Mouse (Mus musculus) spleen, adult 2 months (tissue): Measurements from ENCODE around the gene Paqr4.
A peak's percentile ranks its signal among the peaks of the same experiment; 100 is the strongest.

Experiments used
- CTCF ChIP-seq: fragments of 200-500 bp; IDR thresholded peaks from 2 replicates; pipeline ENCODE4 v1.5.1; 2011; ENCODE audit warnings: mild to moderate bottlenecking, inconsistent platforms; ENCODE audit not compliant: insufficient read depth, insufficient read length, insufficient replicate concordance; ENCODE audit errors: extremely low read depth
- POLR2A ChIP-seq: fragments of 200-500 bp; IDR thresholded peaks from 2 replicates; pipeline ENCODE4 v1.6.1; 2011; ENCODE audit warnings: low read depth, low read length, inconsistent platforms

- TF ChIP-seq CTCF, result peak; percentile 90; the same call in 1 of the 2 replicates
- TF ChIP-seq POLR2A, result no peak
These were observed 34.5 kb downstream of the Paqr4 start for GRCm38 (mm10) chr17:23706212-23706611.
